8 mouse cellular contexts compared by ENCODE assay signal in genomic region chr2:73038290-73038732, GRCm38 (mm10). TPM values are rescaled to one million over a fixed set of nuclear protein-coding genes. Genes with fewer than 3 reads are reported as not detected.
DNase-seq lines count a peak whose midpoint lies in the region; ATAC-seq and TF ChIP-seq lines count a peak whose summit lies in the region.

No protein-coding gene starts in this region.

- H3K9ac ChIP-seq in embryonic facial prominence, embryonic 15.5 days, result no peak overlapping the region
- no peak overlapping the region for H3K9ac ChIP-seq in liver, embryonic 13.5 days

- no peak for TF ChIP-seq CTCF in thymus, adult 2 months (IDR thresholded peaks at IDR 0.05; ENCODE audit: borderline replicate concordance, control insufficient read depth, extremely low read depth, insufficient read depth, low read length, poor library complexity)

- peak; percentile 6 for DNase-seq in adrenal gland, postnatal 25 days
- peak; percentile 66 to 69 for DNase-seq in heart, postnatal 10 days
- no peak for DNase-seq in liver, embryonic 13.5 days
- peak; percentile 48 for DNase-seq in neural tube, embryonic 10.5 days (ENCODE audit: extremely low spot score, low spot score)
- no peak for DNase-seq in thymus, adult 2 months
- no peak for DNase-seq in thymus, postnatal 10 days (ENCODE audit: low spot score in 2 of 2)

- no peaks in the 10 kb centered on the region for H3K27me3 ChIP-seq in embryonic facial prominence, embryonic 15.5 days
- H3K27me3 ChIP-seq in liver, embryonic 13.5 days, result peaks cover 12% of the 10 kb centered on the region; the same call in 1 of the 2 replicates
- no peaks in the 10 kb centered on the region for H3K27me3 ChIP-seq in thymus, adult 2 months (ENCODE audit: control insufficient read depth, insufficient read depth, low read length)

- intact Hi-C loops in heart, postnatal 10 days (cut with DNase I), result no loop called here

- H3K27ac ChIP-seq in embryonic facial prominence, embryonic 15.5 days (replicated peaks), result 0 out of 2 replicates have a peak overlapping the region, but pooled peaks have one; percentile 6
- no peak overlapping the region for H3K27ac ChIP-seq in liver, embryonic 13.5 days
- H3K27ac ChIP-seq in thymus, adult 2 months (ENCODE audit: control insufficient read depth, insufficient read depth, low read length), result no peak overlapping the region

- 12% methylated on average over 16 of the region's 16 CpGs for WGBS in embryonic facial prominence, embryonic 15.5 days
- WGBS in liver, embryonic 13.5 days (ENCODE audit: insufficient replicate concordance), result 23% methylated on average over 16 of the region's 16 CpGs
- WGBS in thymus, adult 2 months, result 90% methylated on average over 16 of the region's 16 CpGs

- no peaks in the 10 kb centered on the region for H3K9me3 ChIP-seq in embryonic facial prominence, embryonic 15.5 days (replicated peaks)
- H3K9me3 ChIP-seq in liver, embryonic 13.5 days (replicated peaks), result no peaks in the 10 kb centered on the region

- no peaks in the 10 kb centered on the region for H3K36me3 ChIP-seq in embryonic facial prominence, embryonic 15.5 days
- no peaks in the 10 kb centered on the region for H3K36me3 ChIP-seq in liver, embryonic 13.5 days
- H3K36me3 ChIP-seq in thymus, adult 2 months (ENCODE audit: control insufficient read depth, insufficient read depth, low read length), result no peaks in the 10 kb centered on the region

- peak overlapping the region; percentile 35 for H3K4me2 ChIP-seq in embryonic facial prominence, embryonic 15.5 days (replicated peaks)
- peak overlapping the region; percentile 46 for H3K4me2 ChIP-seq in liver, embryonic 13.5 days

- H3K4me1 ChIP-seq in embryonic facial prominence, embryonic 15.5 days, result peaks cover 12% of the 10 kb centered on the region
- H3K4me1 ChIP-seq in liver, embryonic 13.5 days (replicated peaks), result peaks cover 15% of the 10 kb centered on the region
- H3K4me1 ChIP-seq in thymus, adult 2 months (replicated peaks; ENCODE audit: control insufficient read depth, insufficient read depth, low read length), result no peaks in the 10 kb centered on the region

- TF ChIP-seq POLR2A in thymus, adult 2 months (IDR thresholded peaks at IDR 0.05; ENCODE audit: control insufficient read depth, extremely low read depth, insufficient read depth, low read length, poor library complexity), result no peak

- peak; percentile 78 for ATAC-seq in embryonic facial prominence, embryonic 15.5 days (ENCODE audit: insufficient number of reproducible peaks, low FRiP score, low TSS enrichment, low read depth)
- peak; percentile 58 for ATAC-seq in liver, embryonic 13.5 days (ENCODE audit: low read depth)
- no peak for ATAC-seq in activated CD4-positive, CD25-positive, alpha-beta regulatory T cell, adult 4 months

- H3K4me3 ChIP-seq in embryonic facial prominence, embryonic 15.5 days (replicated peaks), result peak overlapping the region; percentile 10; the same call in 1 of the 2 replicates
- no peak overlapping the region for H3K4me3 ChIP-seq in liver, embryonic 13.5 days (replicated peaks)
- H3K4me3 ChIP-seq in thymus, adult 2 months (ENCODE audit: control insufficient read depth, insufficient read depth, low read length), result no peak overlapping the region

RNA-seq across cellular contexts. Expression of gene Gm11084, which starts 51.8 kb away (rescaled TPM):
- not detected in 2 replicates for total RNA-seq in adrenal gland, postnatal 25 days (2021)
- polyA plus RNA-seq in embryonic facial prominence, embryonic 15.5 days (2015; fragmentation: Nextera tagmentation; extraction: Ambion mirVana), result not detected in 2 replicates
- not detected for total RNA-seq in heart, postnatal 10 days (2021)
- not detected in 2 replicates for polyA plus RNA-seq in liver, embryonic 13.5 days (2015; fragmentation: Nextera tagmentation; extraction: Ambion mirVana)
- not detected in 2 replicates for polyA plus RNA-seq in thymus, adult 2 months (2012; rRNA removed)
- not detected for polyA plus RNA-seq in activated CD4-positive, CD25-positive, alpha-beta regulatory T cell, adult 4 months (2017; shearing (Covaris generic))

RNA-seq across cellular contexts. Expression of gene Sp3, which starts 58.1 kb away (rescaled TPM):
- total RNA-seq in adrenal gland, postnatal 25 days (2021), result 68.4 and 70.6 TPM in 2 replicates
- polyA plus RNA-seq in embryonic facial prominence, embryonic 15.5 days (2015; fragmentation: Nextera tagmentation; extraction: Ambion mirVana), result 52.0 and 58.8 TPM in 2 replicates
- 10 to 100 TPM; 60.3 to 61.8 TPM for total RNA-seq in heart, postnatal 10 days (2021)
- polyA plus RNA-seq in liver, embryonic 13.5 days (2015; fragmentation: Nextera tagmentation; extraction: Ambion mirVana), result 29.6 and 37.6 TPM in 2 replicates
- 39.4 and 45.6 TPM in 2 replicates for polyA plus RNA-seq in thymus, adult 2 months (2012; rRNA removed)
- polyA plus RNA-seq in activated CD4-positive, CD25-positive, alpha-beta regulatory T cell, adult 4 months (2017; shearing (Covaris generic)), result 10 to 100 TPM; 61.4 to 62.9 TPM

Comparison
In these comparisons a context has a peak if more than half of its experiments do, and no peak if none do; other contexts are left out.
1. DNase-seq: peak in adrenal gland, postnatal 25 days (single experiment), heart, postnatal 10 days (2 of 2) and neural tube, embryonic 10.5 days (single experiment); none in liver, embryonic 13.5 days (single experiment), thymus, adult 2 months (single experiment) and thymus, postnatal 10 days (0 of 2).